ENCODE assay signal across 8 mouse cellular contexts in the genomic region with DNA sequence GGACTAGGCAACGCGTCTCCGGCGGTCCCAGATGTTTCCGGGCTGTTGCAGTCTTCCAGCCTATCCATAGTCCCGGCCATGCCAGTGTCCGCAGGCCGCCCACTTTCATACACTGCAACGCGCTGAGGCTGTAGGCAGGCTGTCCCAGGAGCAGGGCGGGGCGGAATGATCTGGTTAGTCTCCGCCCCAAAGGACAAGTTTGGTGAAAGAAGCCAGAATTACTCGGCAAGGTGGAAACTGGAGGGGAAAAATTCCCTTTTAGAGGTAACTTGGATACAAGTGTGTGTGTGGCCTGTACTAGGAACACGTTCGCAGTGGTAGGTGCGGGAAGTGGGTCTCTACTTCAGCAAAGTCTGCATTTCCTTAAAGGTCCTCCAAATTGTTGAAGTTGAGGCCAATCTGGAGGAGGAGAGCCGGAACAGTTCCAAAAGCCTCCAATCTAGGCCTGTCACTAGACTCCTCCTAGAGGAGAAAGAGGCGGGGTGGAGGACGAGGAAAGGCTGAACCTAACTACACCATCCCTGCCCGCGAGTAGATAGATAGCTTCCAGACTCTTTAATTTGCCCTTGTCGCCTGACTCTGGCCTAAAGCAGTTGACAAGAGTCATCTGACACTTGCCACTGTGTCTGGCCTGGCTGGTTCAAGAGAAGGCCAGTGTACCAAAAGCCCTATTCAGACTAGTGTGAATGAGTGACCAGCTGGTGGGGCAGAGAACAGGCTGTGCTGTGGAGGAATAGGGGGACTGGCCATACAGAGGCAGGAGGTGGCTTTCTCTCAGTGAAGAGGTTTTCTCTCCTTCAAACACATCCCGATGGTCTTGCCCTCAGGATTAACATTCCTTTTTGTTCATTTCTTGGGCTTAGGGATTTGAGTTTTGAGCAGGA. TPM values are rescaled to one million over a fixed set of nuclear protein-coding genes. Genes with fewer than 3 reads are reported as not detected.
DNase-seq lines count a peak whose midpoint lies in the region; ATAC-seq and TF ChIP-seq lines count a peak whose summit lies in the region.

Gene Mfsd7a (minus strand): TSS at position 107 of the 884 bp plus-strand sequence.

- H3K36me3 ChIP-seq in C2C12 (ENCODE audit: control insufficient read depth, insufficient read depth), result no peaks in the 10 kb centered on the region
- no peaks in the 10 kb centered on the region for H3K36me3 ChIP-seq in forebrain, embryonic 13.5 days (ENCODE audit: poor library complexity, severe bottlenecking)
- no peaks in the 10 kb centered on the region for H3K36me3 ChIP-seq in limb, embryonic 10.5 days
- H3K36me3 ChIP-seq in stomach, embryonic 16.5 days (ENCODE audit: control insufficient read depth, insufficient read depth, low read length), result no peaks in the 10 kb centered on the region

- no peak within 1 kb of the TSS for H3K27ac ChIP-seq in forebrain, embryonic 13.5 days
- peak within 1 kb of the TSS; percentile 51; the same call in 1 of the 2 replicates for H3K27ac ChIP-seq in limb, embryonic 10.5 days
- peak within 1 kb of the TSS; percentile 73 for H3K27ac ChIP-seq in stomach, embryonic 16.5 days (ENCODE audit: low read length)

- H3K79me3 ChIP-seq in C2C12 (ENCODE audit: low read depth), result no peaks in the 10 kb centered on the region

- peak within 1 kb of the TSS; percentile 55 for H3K4me2 ChIP-seq in forebrain, embryonic 13.5 days
- peak within 1 kb of the TSS; percentile 72 for H3K4me2 ChIP-seq in stomach, embryonic 16.5 days (ENCODE audit: low read depth, low read length)

- TF ChIP-seq CTCF in C2C12 (IDR thresholded peaks at IDR 0.05; ENCODE audit: control insufficient read depth, insufficient read depth, insufficient read length), result no peak

- no peak within 1 kb of the TSS for H3ac ChIP-seq in C2C12 (ENCODE audit: control insufficient read depth, insufficient read length, low read depth)

- H3K9me3 ChIP-seq in forebrain, embryonic 13.5 days (replicated peaks), result no peaks in the 10 kb centered on the region
- H3K9me3 ChIP-seq in limb, embryonic 10.5 days (replicated peaks), result no peaks in the 10 kb centered on the region
- no peaks in the 10 kb centered on the region for H3K9me3 ChIP-seq in stomach, embryonic 16.5 days (replicated peaks; ENCODE audit: control insufficient read depth, low read length)

- H3K4me3 ChIP-seq in C2C12 (ENCODE audit: insufficient read depth, poor library complexity, severe bottlenecking), result peak within 1 kb of the TSS; percentile 23
- H3K4me3 ChIP-seq in forebrain, embryonic 13.5 days, result peak within 1 kb of the TSS; percentile 23
- peak within 1 kb of the TSS; percentile 50 for H3K4me3 ChIP-seq in limb, embryonic 10.5 days
- peak within 1 kb of the TSS; percentile 51 for H3K4me3 ChIP-seq in stomach, embryonic 16.5 days (replicated peaks; ENCODE audit: low read length)

- DNase-seq in adrenal gland, postnatal 36 days, result peak; percentile 88 to 89
- peak; percentile 67 for DNase-seq in heart, postnatal 25 days (ENCODE audit: low spot score)
- peak; percentile 73 for DNase-seq in limb, embryonic 10.5 days (ENCODE audit: low spot score)
- peak; percentile 67 for DNase-seq in mesoderm, embryonic 11.5 days (ENCODE audit: low read depth, low spot score)
- no peak for DNase-seq in c-Kit-positive CD71-positive TER-119-positive erythroid progenitor cells, embryonic 14.5 days (ENCODE audit: low spot score)

- ATAC-seq in forebrain, embryonic 13.5 days, result peak; percentile 41; the same call in 1 of the 2 replicates
- peak; percentile 92 for ATAC-seq in stomach, embryonic 16.5 days (ENCODE audit: insufficient read depth, low FRiP score)

- WGBS in forebrain, embryonic 13.5 days, result 19% methylated on average over 24 of the region's 24 CpGs
- WGBS in limb, embryonic 10.5 days, result 11% methylated on average over 24 of the region's 24 CpGs
- WGBS in stomach, embryonic 16.5 days, result 9% methylated on average over 24 of the region's 24 CpGs

- peaks cover 9% of the 10 kb centered on the region for H3K4me1 ChIP-seq in forebrain, embryonic 13.5 days
- peaks cover 16% of the 10 kb centered on the region for H3K4me1 ChIP-seq in limb, embryonic 10.5 days
- peaks cover 2% of the 10 kb centered on the region; the same call in 1 of the 2 replicates for H3K4me1 ChIP-seq in stomach, embryonic 16.5 days (ENCODE audit: control insufficient read depth, insufficient read depth, low read length)

- H3K9ac ChIP-seq in forebrain, embryonic 13.5 days, result peak within 1 kb of the TSS; percentile 48
- H3K9ac ChIP-seq in stomach, embryonic 16.5 days (ENCODE audit: low read length), result peak within 1 kb of the TSS; percentile 66

- H3K27me3 ChIP-seq in C2C12 (ENCODE audit: control insufficient read depth, insufficient read depth, insufficient read length), result no peaks in the 10 kb centered on the region
- H3K27me3 ChIP-seq in forebrain, embryonic 13.5 days, result peaks cover 43% of the 10 kb centered on the region
- peaks cover 36% of the 10 kb centered on the region for H3K27me3 ChIP-seq in limb, embryonic 10.5 days (ENCODE audit: low read depth, poor library complexity, severe bottlenecking)
- H3K27me3 ChIP-seq in stomach, embryonic 16.5 days (ENCODE audit: control insufficient read depth, insufficient read depth, low read length), result no peaks in the 10 kb centered on the region

- no peaks in the 10 kb centered on the region for H3K79me2 ChIP-seq in C2C12 (ENCODE audit: control insufficient read depth, insufficient read depth)

- intact Hi-C loops in heart, postnatal 25 days (cut with DNase I), result no loop called here

TF ChIP-seq in C2C12, 6 proteins besides CTCF, POLR2A, EP300 and RAD21:
- TF ChIP-seq FOSL1 (IDR thresholded peaks at IDR 0.05; ENCODE audit: insufficient read depth, low read length, poor library complexity, severe bottlenecking), result no peak
- TF ChIP-seq MAX (IDR thresholded peaks at IDR 0.05), result no peak
- TF ChIP-seq USF1 (IDR thresholded peaks at IDR 0.05; ENCODE audit: low read depth), result no peak
- TF ChIP-seq MYOG (IDR thresholded peaks at IDR 0.05; ENCODE audit: control insufficient read depth, extremely low read depth, insufficient read length), result no peak
- no peak for TF ChIP-seq MYOD1 (IDR thresholded peaks at IDR 0.05; ENCODE audit: control insufficient read depth, insufficient read length, low read depth)
- TF ChIP-seq CEBPB (IDR thresholded peaks at IDR 0.05; ENCODE audit: low read depth), result no peak

RNA-seq across cellular contexts. Expression of gene Mfsd7a, which starts in this region (rescaled TPM):
- polyA plus RNA-seq in C2C12 (2012; fragmentation: generic; extraction: Trizol), result 0.25 TPM
- total RNA-seq in adrenal gland, postnatal 36 days (2021), result 1 to 10 TPM; 1.0 to 1.3 TPM
- polyA plus RNA-seq in forebrain, embryonic 13.5 days (2015; fragmentation: Nextera tagmentation; extraction: Ambion mirVana), result 0.06 and 0.17 TPM in 2 replicates
- total RNA-seq in heart, postnatal 25 days (2021), result 1 to 10 TPM; 1.2 to 1.6 TPM
- 0.09 and 0.20 TPM in 2 replicates for polyA plus RNA-seq in limb, embryonic 10.5 days (2016; fragmentation: Nextera tagmentation; extraction: Ambion mirVana)
- polyA plus RNA-seq in stomach, embryonic 16.5 days (2015; fragmentation: Nextera tagmentation; extraction: Ambion mirVana), result 0.67 and 0.69 TPM in 2 replicates

Comparison
In these comparisons a context has a peak if more than half of its experiments do, and no peak if none do; other contexts are left out.
1. Peak in ATAC-seq, H3K4me3 ChIP-seq, H3K9ac ChIP-seq and H3K4me2 ChIP-seq in forebrain, embryonic 13.5 days; RNA of the gene not detected or under 1 TPM.
2. Peak in DNase-seq, H3K4me3 ChIP-seq and H3K27ac ChIP-seq in limb, embryonic 10.5 days; RNA of the gene not detected or under 1 TPM.
3. Peak in ATAC-seq, H3K4me3 ChIP-seq, H3K27ac ChIP-seq, H3K9ac ChIP-seq and H3K4me2 ChIP-seq in stomach, embryonic 16.5 days; RNA of the gene not detected or under 1 TPM.